8 mouse cellular contexts compared by ENCODE assay signal in the genomic region with DNA sequence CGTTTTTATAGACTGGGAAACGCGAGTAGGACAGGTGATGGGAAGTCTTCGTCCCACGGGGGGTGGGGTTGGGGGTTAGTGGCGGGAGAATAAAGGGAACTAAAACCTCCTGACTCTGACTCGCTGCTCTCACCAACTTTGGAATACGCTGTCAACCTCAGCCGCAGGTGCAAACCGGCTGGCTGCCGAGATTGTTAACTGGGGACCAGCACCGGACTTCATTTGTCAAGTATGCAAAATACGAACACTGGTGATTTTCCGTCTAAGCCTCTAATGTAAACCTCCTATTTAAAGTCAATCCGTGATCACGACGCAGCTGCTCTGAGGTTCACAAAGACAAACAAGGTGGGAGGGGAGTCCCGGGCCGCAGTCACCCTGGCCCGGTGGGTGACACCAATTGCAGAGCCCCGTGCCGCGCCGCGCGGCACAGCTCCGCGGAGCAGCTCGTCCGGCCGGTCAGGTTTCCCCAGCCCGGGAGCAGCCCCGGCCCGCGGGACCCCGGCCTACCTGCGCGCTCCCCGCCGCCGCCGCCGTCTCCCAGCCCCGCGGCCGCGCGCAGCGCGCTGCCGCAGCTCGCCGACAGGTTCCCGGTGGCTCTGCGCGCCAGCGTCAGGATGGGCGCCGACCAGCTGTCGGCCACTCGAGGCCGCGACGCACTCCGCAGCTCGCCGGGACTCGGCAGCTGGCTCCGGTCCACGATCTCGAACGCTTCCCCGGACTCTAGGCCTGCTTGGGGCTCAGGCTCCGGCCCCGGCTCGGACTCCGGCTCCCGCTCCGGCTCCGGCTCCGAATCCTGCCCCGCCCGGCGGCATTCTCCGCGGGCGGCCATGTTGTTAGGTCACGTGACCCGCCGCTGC. TPM values are rescaled to one million over a fixed set of nuclear protein-coding genes. Genes with fewer than 3 reads are reported as not detected.
DNase-seq lines count a peak whose midpoint lies in the region; ATAC-seq and TF ChIP-seq lines count a peak whose summit lies in the region.

A gene (minus strand): TSS at position 849 of the 857 bp plus-strand sequence.

- H3K4me3 ChIP-seq in lung, embryonic 15.5 days = peak within 1 kb of the TSS; percentile 84
- peak within 1 kb of the TSS; percentile 74 for H3K4me3 ChIP-seq in olfactory bulb, adult 2 months (ENCODE audit: insufficient read depth, low read depth, low read length)

- TF ChIP-seq CTCF in olfactory bulb, adult 2 months (IDR thresholded peaks at IDR 0.05; ENCODE audit: insufficient read depth, low read depth, low read length) = no peak

- H3K4me1 ChIP-seq in lung, embryonic 15.5 days = peaks cover 10% of the 10 kb centered on the region
- H3K4me1 ChIP-seq in olfactory bulb, adult 2 months (ENCODE audit: control insufficient read depth, insufficient read depth, low read length) = peaks cover 9% of the 10 kb centered on the region

- H3K4me2 ChIP-seq in lung, embryonic 15.5 days = peak within 1 kb of the TSS; percentile 65

- peak; percentile 26 for DNase-seq in MEL-GATA-1-ER (ENCODE audit: extremely low read depth, low read depth)
- peak; percentile 88 for DNase-seq in cerebellum, adult 8-10 months
- DNase-seq in layer of hippocampus, adult 8-10 months (ENCODE audit: low spot score in 2 of 2) = peak; percentile 66 to 80
- peak; percentile 59 for DNase-seq in thymus, adult 18-20 months

- peak; percentile 83 for ATAC-seq in frontal cortex, adult (ENCODE audit: low TSS enrichment)
- peak; percentile 68 to 78 for ATAC-seq in hematopoietic stem cell, adult 5-6 weeks (replicated peaks in 1 of 2; ENCODE audit: insufficient read depth in 1 of 2, low FRiP score in 2 of 2, low TSS enrichment in 1 of 2, low read depth in 1 of 2, poor library complexity in 2 of 2, severe bottlenecking in 2 of 2)
- ATAC-seq in lung, embryonic 15.5 days (ENCODE audit: borderline replicate concordance, extremely low read depth, low FRiP score, low TSS enrichment) = peak; percentile 83

- TF ChIP-seq POLR2A in olfactory bulb, adult 2 months (IDR thresholded peaks at IDR 0.05; ENCODE audit: insufficient read depth, low read depth, low read length) = peak; percentile 82

- no peaks in the 10 kb centered on the region for H3K9me3 ChIP-seq in lung, embryonic 15.5 days

- H3K27me3 ChIP-seq in lung, embryonic 15.5 days = no peaks in the 10 kb centered on the region

- peak within 1 kb of the TSS; percentile 92 for H3K27ac ChIP-seq in lung, embryonic 15.5 days
- peak within 1 kb of the TSS; percentile 96 for H3K27ac ChIP-seq in olfactory bulb, adult 2 months (ENCODE audit: insufficient read depth, low read depth, low read length)

- no peaks in the 10 kb centered on the region for H3K36me3 ChIP-seq in lung, embryonic 15.5 days

- under 1% methylated on average over 90 of the region's 90 CpGs for WGBS in lung, embryonic 15.5 days
- under 1% methylated on average over 90 of the region's 90 CpGs for WGBS in olfactory bulb, adult 2 months

- peak within 1 kb of the TSS; percentile 78 for H3K9ac ChIP-seq in lung, embryonic 15.5 days

RNA-seq across cellular contexts. Expression of the gene that starts here (rescaled TPM):
- 40.5 and 43.5 TPM in 2 replicates for total RNA-seq in hematopoietic stem cell, adult 5-6 weeks (2017)
- 10 to 100 TPM; 29.6 to 33.1 (median 32.7) TPM for total RNA-seq in layer of hippocampus, adult 8-10 months (2022)
- polyA plus RNA-seq in lung, embryonic 15.5 days (2015; fragmentation: Nextera tagmentation; extraction: Ambion mirVana) = 21.4 and 24.9 TPM in 2 replicates
- polyA plus RNA-seq in olfactory bulb, adult 2 months (2012; ENCODE audit: insufficient read depth, insufficient read length, low replicate concordance, missing spikeins) = not detected in 2 replicates

Comparison
In these comparisons a context has a peak if more than half of its experiments do, and no peak if none do; other contexts are left out.
1. Peak in every context shown above with its lines: DNase-seq, ATAC-seq, H3K4me3 ChIP-seq and H3K27ac ChIP-seq.
2. DNase-seq: peak in every context shown above with its lines; median percentile 88 in cerebellum, adult 8-10 months; 73 in layer of hippocampus, adult 8-10 months; 59 in thymus, adult 18-20 months; 26 in MEL-GATA-1-ER.